Mouse (Mus musculus) CH12.LX (cell line): ENCODE results near the gene Trio. TPM values are rescaled to one million over a fixed set of nuclear protein-coding genes. Genes with fewer than 3 reads are reported as not detected.

ENCODE experiments used
- DNase-seq: peaks from one replicate; pipeline ENCODE4 v3.0.0-alpha.2; 2013; ENCODE audit errors: extremely low read depth
- H3K27ac ChIP-seq: 2 replicates; pipeline ENCODE4 v1.5.1; 2012; ENCODE audit warnings: low read depth, mild to moderate bottlenecking, control low read depth, moderate library complexity; ENCODE audit not compliant: insufficient read depth
- H3K27me3 ChIP-seq: replicated peaks from 2 replicates; pipeline ENCODE3; 2012; ENCODE audit warnings: inconsistent platforms
- H3K36me3 ChIP-seq, 2 experiments: replicated peaks in 1 of 2; 2 replicates each; pipeline versions ENCODE3 to v1.6.1; 2012; ENCODE audit warnings: inconsistent platforms in 1 of 2, low read length in 1 of 2, mild to moderate bottlenecking in 1 of 2, mixed read lengths in 1 of 2, moderate library complexity in 1 of 2; ENCODE audit not compliant: control insufficient read depth in 1 of 2, insufficient read depth in 1 of 2
- H3K4me1 ChIP-seq, 2 experiments: 2 replicates each; pipeline ENCODE4 v1.6.1; 2012; ENCODE audit warnings: inconsistent platforms in 1 of 2, moderate library complexity in 1 of 2; ENCODE audit not compliant: insufficient read depth in 2 of 2, control insufficient read depth in 1 of 2
- H3K4me2 ChIP-seq: 2 replicates; pipeline ENCODE4 v1.6.1; 2012; ENCODE audit warnings: low read depth, mild to moderate bottlenecking, control low read depth; ENCODE audit not compliant: poor library complexity, insufficient read depth, severe bottlenecking
- H3K4me3 ChIP-seq, 3 experiments: fragments of 150-350 bp in 1 of 3; sonication (generic) in 1 of 3; replicated peaks in 1 of 3; 2 replicates each; pipeline versions ENCODE3 to v1.5.1; 2011 to 2012; ENCODE audit warnings: low read depth in 2 of 3, low read length in 2 of 3, mild to moderate bottlenecking in 2 of 3, moderate library complexity in 2 of 3, control low read depth in 1 of 3, improper control_type of control experiment in 1 of 3, inconsistent platforms in 1 of 3, mixed read lengths in 1 of 3; ENCODE audit not compliant: poor library complexity in 1 of 3
- H3K79me2 ChIP-seq: replicated peaks from 2 replicates; pipeline ENCODE4 v1.6.1; 2012; ENCODE audit warnings: mild to moderate bottlenecking, moderate library complexity; ENCODE audit not compliant: control insufficient read depth, poor library complexity, insufficient read depth, severe bottlenecking; ENCODE audit errors: extremely low read depth
- H3K9ac ChIP-seq: 2 replicates; pipeline ENCODE4 v1.6.1; 2012; ENCODE audit warnings: low read depth, mild to moderate bottlenecking, control low read depth, moderate library complexity; ENCODE audit not compliant: insufficient read depth
- H3K9me3 ChIP-seq: replicated peaks from 2 replicates; pipeline ENCODE3; 2012; ENCODE audit warnings: low read length, inconsistent platforms, mixed read lengths
- CHD1 ChIP-seq: IDR thresholded peaks from 2 replicates; pipeline ENCODE4 v1.6.1; 2012; ENCODE audit warnings: low read depth, low read length, improper control_type of control experiment, inconsistent platforms
- CTCF ChIP-seq, 2 experiments: IDR thresholded peaks in 1 of 2; conservative IDR thresholded peaks in 1 of 2; 2 replicates each; pipeline ENCODE4 v1.5.1; 2011 to 2012; ENCODE audit warnings: low read depth in 2 of 2, low read length in 2 of 2, improper control_type of control experiment in 1 of 2, inconsistent platforms in 1 of 2, mild to moderate bottlenecking in 1 of 2, moderate library complexity in 1 of 2
- E2F4 ChIP-seq: IDR thresholded peaks from 2 replicates; pipeline ENCODE4 v1.6.1; 2011; ENCODE audit warnings: low read depth, low read length, improper control_type of control experiment; ENCODE audit not compliant: insufficient replicate concordance
- ELF1 ChIP-seq: IDR thresholded peaks from 2 replicates; pipeline ENCODE4 v1.6.1; 2014; ENCODE audit warnings: low read depth, mild to moderate bottlenecking, inconsistent platforms, low read length, improper control_type of control experiment
- EP300 ChIP-seq: IDR thresholded peaks from 2 replicates; pipeline ENCODE4 v1.6.1; 2011; ENCODE audit warnings: low read length, improper control_type of control experiment
- GABPA ChIP-seq: IDR thresholded peaks from 2 replicates; pipeline ENCODE4 v1.6.1; 2012; ENCODE audit warnings: low read depth, low read length, improper control_type of control experiment, inconsistent platforms; ENCODE audit not compliant: insufficient replicate concordance
- IRF4 ChIP-seq: IDR thresholded peaks from 2 replicates; pipeline ENCODE4 v1.6.1; 2014; ENCODE audit warnings: low read depth, mild to moderate bottlenecking, inconsistent platforms, low read length, improper control_type of control experiment
- JUND ChIP-seq: conservative IDR thresholded peaks from 2 replicates; pipeline ENCODE4 v1.6.1; 2011; ENCODE audit warnings: low read depth, low read length, improper control_type of control experiment
- MAFK ChIP-seq: IDR thresholded peaks from 2 replicates; pipeline ENCODE4 v1.6.1; 2011; ENCODE audit warnings: low read length, improper control_type of control experiment; ENCODE audit not compliant: insufficient replicate concordance
- MXI1 ChIP-seq: IDR thresholded peaks from 2 replicates; pipeline ENCODE4 v1.6.1; 2011; ENCODE audit warnings: mild to moderate bottlenecking, low read depth, low read length, improper control_type of control experiment
- NELFE ChIP-seq: IDR thresholded peaks from 2 replicates; pipeline ENCODE4 v1.6.1; 2011; ENCODE audit warnings: low read depth, low read length, improper control_type of control experiment
- NRF1 ChIP-seq: IDR thresholded peaks from 2 replicates; pipeline ENCODE4 v1.6.1; 2014; ENCODE audit warnings: low read depth, mild to moderate bottlenecking, inconsistent platforms, low read length, improper control_type of control experiment, moderate library complexity
- RAD21 ChIP-seq: IDR thresholded peaks from 2 replicates; pipeline ENCODE4 v1.6.1; 2011; ENCODE audit warnings: low read depth, mild to moderate bottlenecking, low read length, improper control_type of control experiment, moderate library complexity
- RCOR1 ChIP-seq: conservative IDR thresholded peaks from 2 replicates; pipeline ENCODE4 v1.6.1; 2012; ENCODE audit warnings: low read depth, mild to moderate bottlenecking, inconsistent platforms, low read length, improper control_type of control experiment
- SIN3A ChIP-seq: IDR thresholded peaks from 2 replicates; pipeline ENCODE4 v1.6.1; 2012; ENCODE audit warnings: low read length, improper control_type of control experiment, inconsistent platforms
- SMC3 ChIP-seq: IDR thresholded peaks from 2 replicates; pipeline ENCODE4 v1.6.1; 2011; ENCODE audit warnings: low read depth, low read length, improper control_type of control experiment
- UBTF ChIP-seq: IDR thresholded peaks from 2 replicates; pipeline ENCODE4 v1.6.1; 2012; ENCODE audit warnings: low read depth, mild to moderate bottlenecking, inconsistent platforms, low read length, improper control_type of control experiment, moderate library complexity
- ZKSCAN1 ChIP-seq: IDR thresholded peaks from 2 replicates; pipeline ENCODE4 v1.6.1; 2012; ENCODE audit warnings: low read depth, inconsistent platforms, low read length, improper control_type of control experiment, borderline replicate concordance
- ZMIZ1 ChIP-seq: IDR thresholded peaks from 2 replicates; pipeline ENCODE4 v1.6.1; 2012; ENCODE audit warnings: low read depth, mild to moderate bottlenecking, inconsistent platforms, low read length, improper control_type of control experiment
- ZNF384 ChIP-seq: IDR thresholded peaks from 2 replicates; pipeline ENCODE4 v1.6.1; 2012; ENCODE audit warnings: low read depth, low read length, improper control_type of control experiment, inconsistent platforms
- dilution Hi-C: fragments of 300-500 bp; cut with MboI; formaldehyde crosslinking; loops from 2 replicates; pipeline ENCODE4 v1.14.3; 2020; ENCODE audit warnings: low sequenced_read_pairs; ENCODE audit not compliant: extremely low pct_unique_long_range_greater_than_20kb, extremely low pct_ligation_motif_present
- in situ Hi-C: fragments of 300-500 bp; cut with MboI; formaldehyde crosslinking; loops from 3 replicates; pipeline ENCODE4 v1.14.3; 2019; ENCODE audit warnings: low sequenced_read_pairs, low pct_ligation_motif_present, low pct_unique_long_range_greater_than_20kb, mixed read lengths
- polyA plus RNA-seq: library from polyadenylated mRNA; unstranded; fragments of >175 nt; gene quantifications from 2 replicates; pipeline ENCODE4 v1.2.1, GENCODE M21; 2012; ENCODE audit warnings: low read depth; ENCODE audit not compliant: insufficient read length
- total RNA-seq, 2 experiments: library from RNA; depleted of rRNA; stranded (reverse); fragments of 300-350 nt in 1 of 2; fragments of >200 nt in 1 of 2; gene quantifications; 2 replicates each; pipeline ENCODE4 v1.2.3; 2012 to 2014

The Trio gene
- total and polyA plus RNA-seq, 3 experiments, result 3.9 to 17.5 (median 4.3) TPM

DNA sequence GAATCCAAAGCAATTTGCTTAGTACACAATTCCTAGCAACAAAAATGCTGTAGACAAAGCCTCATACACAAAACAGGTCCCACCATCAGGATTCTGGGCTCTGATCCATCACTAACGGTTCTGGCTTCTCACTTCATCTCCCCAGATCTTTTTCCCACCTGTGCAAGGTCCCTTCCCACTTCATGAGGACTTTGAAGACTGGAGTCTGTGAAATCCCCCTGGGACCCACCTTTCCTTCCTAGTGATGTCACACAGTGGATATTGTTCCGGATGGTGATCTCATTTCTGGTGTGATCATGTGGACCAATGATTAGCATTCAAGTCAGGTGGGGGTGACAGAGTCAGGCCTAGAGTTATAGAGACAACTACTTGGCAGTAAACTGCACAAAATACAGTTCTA lies 40.8 kb upstream of the Trio start:
- H3K4me2 ChIP-seq, result no peak overlapping the region
- dilution Hi-C loops (no loop called here), in situ Hi-C loops (no loop called here)
- peaks cover 0 to 19% of the 10 kb centered on the region in 2 experiments; a peak in 2 of 4 replicates for H3K4me1 ChIP-seq
- H3K9me3 ChIP-seq, result peaks cover 3% of the 10 kb centered on the region
- no peaks in the 10 kb centered on the region for H3K36me3 ChIP-seq
- H3K9ac ChIP-seq, result no peak overlapping the region
- no peak overlapping the region for H3K4me3 ChIP-seq
- TF ChIP-seq NRF1 (no peak), RAD21 (no peak), ZMIZ1 (no peak), CHD1 (no peak), EP300 (no peak), MXI1 (no peak), SMC3 (no peak), NELFE (no peak), ELF1 (no peak), IRF4 (no peak), MAFK (no peak)
- no peak for DNase-seq
- H3K27ac ChIP-seq, result no peak overlapping the region
- no peaks in the 10 kb centered on the region for H3K27me3 ChIP-seq
- H3K79me2 ChIP-seq, result no peaks in the 10 kb centered on the region

DNA sequence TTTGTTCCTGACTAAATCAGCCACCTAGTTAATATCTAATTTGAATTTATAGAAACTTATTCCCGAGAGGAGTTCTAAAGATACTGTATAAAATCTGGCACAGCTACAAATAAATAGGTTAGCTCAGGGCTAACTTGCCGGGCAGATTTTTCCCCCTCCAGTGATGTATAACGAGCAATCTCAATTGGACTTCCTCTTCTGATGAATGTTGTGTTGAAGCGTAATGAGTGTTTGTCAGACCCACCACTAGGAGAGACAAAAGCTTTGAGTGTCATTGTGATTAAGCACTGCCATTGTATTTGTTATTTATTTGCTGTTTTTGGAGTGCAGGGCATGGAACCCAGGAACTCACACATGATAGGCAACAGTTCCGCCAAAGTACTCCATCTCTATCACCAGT lies 39.9 kb upstream of the Trio start:
- TF ChIP-seq SMC3 (no peak), ZMIZ1 (no peak), UBTF (no peak), IRF4 (no peak), CHD1 (no peak), E2F4 (no peak), RCOR1 (no peak), GABPA (no peak), RAD21 (no peak), JUND (no peak), CTCF (conservative IDR thresholded peaks at IDR 0.05 in 1 of 2, IDR thresholded peaks at IDR 0.05 in 1 of 2; ENCODE audit: low read depth in 2 of 2, low read length in 2 of 2) (no peak), SIN3A (no peak), ZKSCAN1 (no peak), ZNF384 (no peak), NELFE (no peak)
- dilution Hi-C loops, result no loop called here
- no peaks in the 10 kb centered on the region for H3K27me3 ChIP-seq
- DNase-seq, result no peak
- no peak overlapping the region for H3K9ac ChIP-seq
- no peaks in the 10 kb centered on the region for H3K36me3 ChIP-seq
- H3K4me3 ChIP-seq, result no peak overlapping the region
- H3K9me3 ChIP-seq, result peaks cover 3% of the 10 kb centered on the region
- peaks cover 0 to 11% of the 10 kb centered on the region in 2 experiments; a peak in 2 of 4 replicates for H3K4me1 ChIP-seq
- H3K79me2 ChIP-seq, result no peaks in the 10 kb centered on the region
- in situ Hi-C loops, result no loop called here
- no peak overlapping the region for H3K4me2 ChIP-seq
- no peak overlapping the region for H3K27ac ChIP-seq
